In genomic region chr14:35026686-35027085, GRCm38 (mm10) we compare ENCODE assay signal across 20 mouse cellular contexts.
DNase-seq lines count a peak whose midpoint lies in the region; ATAC-seq and TF ChIP-seq lines count a peak whose summit lies in the region.
"Had no signal": no experiment of that assay in that cellular context is flagged by ENCODE, and none has a peak within 500 bp of the region (broad histone marks: within the 10 kb centered on the region; RNA-seq: fewer than 3 reads in every experiment).

No protein-coding gene starts in this region.

- H3K4me1 ChIP-seq in cerebellum, adult 2 months (ENCODE audit: control insufficient read depth, insufficient read depth, low read length) = no peaks in the 10 kb centered on the region
- no peaks in the 10 kb centered on the region for H3K4me1 ChIP-seq in kidney, adult 2 months (ENCODE audit: control insufficient read depth, insufficient read depth, low read length)
- 0 out of 2 replicates have a peak, but pooled peaks cover 3% of the 10 kb centered on the region for H3K4me1 ChIP-seq in midbrain, postnatal 0 days (ENCODE audit: insufficient read depth, low read length)
- no peaks in the 10 kb centered on the region for H3K4me1 ChIP-seq in midbrain, embryonic 10.5 days
- no peaks in the 10 kb centered on the region for H3K4me1 ChIP-seq in embryonic fibroblast, embryonic 13.5 days (ENCODE audit: control insufficient read depth, insufficient read depth, low read length)
- H3K4me1 ChIP-seq: limb, embryonic 10.5 days; midbrain, embryonic 12.5 days had no signal

- TF ChIP-seq CTCF in cerebellum, adult 2 months (IDR thresholded peaks at IDR 0.05; ENCODE audit: borderline replicate concordance, insufficient read depth, low read depth, low read length) = peak; percentile 7; the same call in 1 of the 2 replicates
- 0 out of 2 replicates have a peak, but pooled peaks have one; percentile 14 for TF ChIP-seq CTCF in kidney, adult 2 months (conservative IDR thresholded peaks at IDR 0.05; ENCODE audit: insufficient read depth, insufficient read length, low read depth, low read length)
- TF ChIP-seq CTCF in midbrain, postnatal 0 days (IDR thresholded peaks at IDR 0.05) = 0 out of 2 replicates have a peak, but pooled peaks have one; percentile 32
- TF ChIP-seq CTCF in embryonic fibroblast, embryonic 13.5 days (IDR thresholded peaks at IDR 0.05; ENCODE audit: borderline replicate concordance, insufficient read depth, low read length) = 0 out of 2 replicates have a peak, but pooled peaks have one; percentile 10

- H3K27me3 ChIP-seq in cerebellum, adult 2 months (ENCODE audit: control insufficient read depth, insufficient read depth, low read length) = no peaks in the 10 kb centered on the region
- H3K27me3 ChIP-seq in kidney, adult 2 months (replicated peaks; ENCODE audit: control insufficient read depth, insufficient read depth, low read length) = no peaks in the 10 kb centered on the region
- no peaks in the 10 kb centered on the region for H3K27me3 ChIP-seq in midbrain, postnatal 0 days (ENCODE audit: insufficient read depth, low read length)
- no peaks in the 10 kb centered on the region for H3K27me3 ChIP-seq in midbrain, embryonic 10.5 days (ENCODE audit: low read depth, poor library complexity, severe bottlenecking)
- H3K27me3 ChIP-seq: hindbrain, embryonic 13.5 days; midbrain, embryonic 12.5 days had no signal

- no peak for TF ChIP-seq POLR2A in cerebellum, adult 2 months (IDR thresholded peaks at IDR 0.05; ENCODE audit: borderline replicate concordance, insufficient read depth, low read length)
- TF ChIP-seq POLR2A in kidney, adult 2 months (IDR thresholded peaks at IDR 0.05; ENCODE audit: low read depth, low read length) = no peak
- no peak for TF ChIP-seq POLR2A in embryonic fibroblast, embryonic 13.5 days (IDR thresholded peaks at IDR 0.05; ENCODE audit: low read depth, low read length)

- H3K4me2 ChIP-seq in midbrain, postnatal 0 days (ENCODE audit: low read depth, low read length, poor library complexity, severe bottlenecking) = no peak overlapping the region
- H3K4me2 ChIP-seq: hindbrain, embryonic 13.5 days; midbrain, embryonic 12.5 days had no signal

- H3K4me3 ChIP-seq in cerebellum, adult 2 months (replicated peaks; ENCODE audit: insufficient read depth, low read depth, low read length) = no peak overlapping the region
- H3K4me3 ChIP-seq in kidney, adult 2 months (ENCODE audit: insufficient read depth, low read depth, low read length) = no peak overlapping the region
- no peak overlapping the region for H3K4me3 ChIP-seq in midbrain, postnatal 0 days (ENCODE audit: low read depth, low read length)
- no peak overlapping the region for H3K4me3 ChIP-seq in midbrain, embryonic 10.5 days
- H3K4me3 ChIP-seq in embryonic fibroblast, embryonic 13.5 days (ENCODE audit: insufficient read depth, low read length) = no peak overlapping the region
- H3K4me3 ChIP-seq: hindbrain, embryonic 13.5 days; limb, embryonic 10.5 days; midbrain, embryonic 12.5 days; myocyte had no signal

- WGBS in cerebellum, adult 2 months = 96% methylated on average over 8 of the region's 8 CpGs
- WGBS in kidney, adult 2 months = 90% methylated on average over 8 of the region's 8 CpGs
- 95% methylated on average over 8 of the region's 8 CpGs for WGBS in midbrain, postnatal 0 days
- 90% methylated on average over 8 of the region's 8 CpGs for WGBS in midbrain, embryonic 10.5 days

- H3K27ac ChIP-seq in cerebellum, adult 2 months (ENCODE audit: insufficient read depth, low read length) = no peak overlapping the region
- no peak overlapping the region for H3K27ac ChIP-seq in kidney, adult 2 months (ENCODE audit: insufficient read depth, low read depth, low read length)
- H3K27ac ChIP-seq in midbrain, postnatal 0 days (ENCODE audit: low read depth, low read length) = no peak overlapping the region
- H3K27ac ChIP-seq in midbrain, embryonic 10.5 days (replicated peaks) = no peak overlapping the region
- no peak overlapping the region for H3K27ac ChIP-seq in embryonic fibroblast, embryonic 13.5 days (ENCODE audit: insufficient read depth, low read length)
- H3K27ac ChIP-seq: hindbrain, embryonic 13.5 days; limb, embryonic 10.5 days; midbrain, embryonic 12.5 days had no signal

- no peaks in the 10 kb centered on the region for H3K9me3 ChIP-seq in midbrain, postnatal 0 days (ENCODE audit: low read length)
- no peaks in the 10 kb centered on the region for H3K9me3 ChIP-seq in midbrain, embryonic 10.5 days (replicated peaks)
- H3K9me3 ChIP-seq: hindbrain, embryonic 13.5 days; limb, embryonic 10.5 days; midbrain, embryonic 12.5 days had no signal

- no peak for DNase-seq in cerebellum, adult 2 months
- no peak for DNase-seq in cerebellum, adult 9-10 months
- DNase-seq in kidney, adult 2 months = no peak
- DNase-seq in kidney, postnatal 14 days = no peak
- DNase-seq in midbrain, postnatal 0 days (ENCODE audit: low spot score) = no peak
- DNase-seq in midbrain, embryonic 10.5 days (ENCODE audit: low spot score) = no peak
- DNase-seq in right cerebral cortex, postnatal 14 days = no peak
- DNase-seq: adrenal gland, adult 2 months; cerebellum, adult 11 months; cerebellum, postnatal 36 days; heart, postnatal 14 days; kidney, adult 9 months; lung, postnatal 36 days; retina, postnatal 1 day; thymus, adult 18-20 months had no signal

- ATAC-seq in midbrain, postnatal 0 days (ENCODE audit: low FRiP score) = no peak

- H3K36me3 ChIP-seq in kidney, adult 2 months (ENCODE audit: control insufficient read depth, insufficient read depth, low read length) = no peaks in the 10 kb centered on the region
- 0 out of 2 replicates have a peak, but pooled peaks cover 5% of the 10 kb centered on the region for H3K36me3 ChIP-seq in midbrain, postnatal 0 days (ENCODE audit: insufficient read depth, low read length)
- no peaks in the 10 kb centered on the region for H3K36me3 ChIP-seq in midbrain, embryonic 10.5 days
- H3K36me3 ChIP-seq: limb, embryonic 10.5 days; midbrain, embryonic 12.5 days had no signal

- no peak overlapping the region for H3K9ac ChIP-seq in midbrain, postnatal 0 days (replicated peaks; ENCODE audit: low read length, poor library complexity, severe bottlenecking)
- H3K9ac ChIP-seq: hindbrain, embryonic 13.5 days; midbrain, embryonic 12.5 days had no signal
